Mouse (Mus musculus) limb, embryonic 12.5 days (tissue): ENCODE data around the gene BC035947. TPM values are rescaled to one million over a fixed set of nuclear protein-coding genes. Genes with fewer than 3 reads are reported as not detected.
A peak's percentile ranks its signal among the peaks of the same experiment; 100 is the strongest.

Experiments
- ATAC-seq: fragments of 200-750 bp; cut with Nextera tagmentation; 2 replicates; pipeline ENCODE4 v1.8.0; 2017; ENCODE audit warnings: low read depth, moderate TSS enrichment; ENCODE audit not compliant: insufficient number of reproducible peaks, insufficient read depth, low FRiP score, low TSS enrichment
- H3K27ac ChIP-seq: fragments of 300-500 bp; sonication (generic); 2 replicates; pipeline ENCODE4 v1.5.1; 2016; ENCODE audit warnings: mild to moderate bottlenecking, moderate library complexity
- H3K27me3 ChIP-seq: fragments of 300-500 bp; sonication (generic); 2 replicates; pipeline ENCODE4 v1.6.1; 2016; ENCODE audit warnings: mild to moderate bottlenecking, moderate library complexity
- H3K36me3 ChIP-seq: fragments of 300-500 bp; sonication (generic); 2 replicates; pipeline ENCODE4 v1.6.1; 2016; ENCODE audit warnings: mild to moderate bottlenecking, moderate library complexity
- H3K4me1 ChIP-seq: fragments of 300-500 bp; sonication (generic); replicated peaks from 2 replicates; pipeline ENCODE4 v1.6.1; 2016
- H3K4me2 ChIP-seq: fragments of 300-500 bp; sonication (generic); 2 replicates; pipeline ENCODE4 v1.6.1; 2016; ENCODE audit warnings: mild to moderate bottlenecking, moderate library complexity
- H3K4me3 ChIP-seq: fragments of 300-500 bp; sonication (generic); replicated peaks from 2 replicates; pipeline ENCODE4 v1.5.1; 2016; ENCODE audit warnings: mild to moderate bottlenecking
- H3K9ac ChIP-seq: fragments of 300-500 bp; sonication (generic); replicated peaks from 2 replicates; pipeline ENCODE4 v1.6.1; 2016; ENCODE audit warnings: mild to moderate bottlenecking, moderate library complexity
- H3K9me3 ChIP-seq: fragments of 300-500 bp; sonication (generic); 2 replicates; pipeline ENCODE4 v1.6.1; 2016; ENCODE audit warnings: mild to moderate bottlenecking, moderate library complexity
- WGBS: fragments of 180-500 bp; shearing (Covaris S2); methylation state at CpG from one replicate; pipeline ENCODE4 v1.1.7; 2016; 5-methylcytosine and 5-hydroxymethylcytosine counted together
- polyA plus RNA-seq: library from polyadenylated mRNA; unstranded; fragments of >200 nt; fragmentation: Nextera tagmentation; extraction: Ambion mirVana; gene quantifications from 2 replicates; pipeline ENCODE4 v1.2.1, GENCODE M21; 2016

BC035947 gene
- polyA plus RNA-seq, 1 experiment from 2014 or later = 0.43 TPM

DNA sequence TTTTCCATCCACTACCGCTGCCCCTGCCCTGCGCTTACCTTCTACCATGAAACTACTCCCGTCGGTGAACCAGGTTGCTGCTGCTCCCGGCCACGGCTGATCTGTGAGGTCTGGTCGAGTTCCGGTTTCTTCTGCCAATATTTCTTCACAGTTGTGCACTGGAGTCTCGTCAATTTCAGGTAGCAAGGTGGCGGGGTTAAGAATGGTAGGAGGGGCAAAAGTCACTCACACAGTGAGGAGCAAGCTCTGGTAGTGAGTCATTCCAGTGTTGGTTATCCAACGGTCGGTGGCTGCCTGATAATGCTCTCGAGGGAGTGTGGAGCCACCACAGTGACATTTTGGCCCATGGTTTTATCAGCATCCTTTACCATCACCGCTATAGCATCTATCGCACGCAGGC, 10.9 kb downstream of the BC035947 start:
- Histone ChIP-seq H3K9me3 (no peaks in the 10 kb centered on the region), H3K4me3 (no peak overlapping the region), H3K4me1 (no peaks in the 10 kb centered on the region), H3K27ac (no peak overlapping the region), H3K9ac (no peak overlapping the region), H3K4me2 (no peak overlapping the region), H3K36me3 (no peaks in the 10 kb centered on the region), H3K27me3 (no peaks in the 10 kb centered on the region)
- no peak for ATAC-seq
- 90% methylated on average over 16 of the region's 16 CpGs for WGBS

DNA sequence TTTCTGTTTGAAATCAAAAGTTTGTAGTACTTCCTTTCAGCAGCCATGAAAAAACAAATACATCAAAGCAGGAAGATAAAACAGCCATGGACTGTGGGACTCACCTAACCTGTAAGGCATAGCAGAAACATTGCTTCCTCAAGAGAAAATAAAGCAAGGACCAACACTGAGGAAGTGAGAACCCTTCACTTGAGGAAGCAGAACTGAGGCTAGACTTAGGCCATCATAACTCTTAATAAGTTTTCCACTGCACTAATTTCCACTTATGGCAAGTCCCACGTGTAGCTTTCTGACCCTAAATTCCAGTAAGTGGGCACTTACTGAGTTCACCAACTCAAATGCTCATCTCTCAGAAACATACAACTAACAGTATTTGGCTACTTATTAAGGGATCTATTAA, 21.8 kb downstream of the BC035947 start:
- no peak for ATAC-seq
- no peak overlapping the region for H3K27ac ChIP-seq
- no peak overlapping the region for H3K4me2 ChIP-seq
- peaks cover 17% of the 10 kb centered on the region for H3K4me1 ChIP-seq
- no peak overlapping the region for H3K4me3 ChIP-seq
- H3K9me3 ChIP-seq = no peaks in the 10 kb centered on the region
- H3K9ac ChIP-seq = no peak overlapping the region
- no peaks in the 10 kb centered on the region for H3K27me3 ChIP-seq
- 68% methylated on average over 1 of the region's 1 CpGs for WGBS
- H3K36me3 ChIP-seq = peaks cover 7% of the 10 kb centered on the region

- H3K9ac ChIP-seq = peak within 1 kb of the TSS; percentile 80
- H3K9me3 ChIP-seq = no peaks in the 10 kb centered on the region
- H3K4me3 ChIP-seq = peak within 1 kb of the TSS; percentile 96
- peak within 1 kb of the TSS; percentile 89 for H3K4me2 ChIP-seq
- H3K4me1 ChIP-seq = peaks cover 17% of the 10 kb centered on the region
- 0% methylated on average over 31 of the region's 31 CpGs for WGBS
- peak within 1 kb of the TSS; percentile 42; the same call in 1 of the 2 replicates for H3K27ac ChIP-seq
- ATAC-seq = peak; percentile 96
- H3K36me3 ChIP-seq = peaks cover 7% of the 10 kb centered on the region
- no peaks in the 10 kb centered on the region for H3K27me3 ChIP-seq
Measured at GRCm38 (mm10) chr1:78488752-78489492, 23.0 kb downstream of the BC035947 start, which contains the start of gene Farsb. Gene Farsb, minus strand, starts transcription at chr1:78488897.

GRCm38 (mm10) chr1:78488427-78488751, 23.6 kb downstream of the BC035947 start:
- under 1% methylated on average over 28 of the region's 28 CpGs for WGBS
- Histone ChIP-seq H3K9me3 (no peaks in the 10 kb centered on the region), H3K4me1 (peaks cover 17% of the 10 kb centered on the region), H3K36me3 (peaks cover 7% of the 10 kb centered on the region), H3K9ac (peak overlapping the region; percentile 80), H3K4me3 (peak overlapping the region; percentile 96), H3K27me3 (no peaks in the 10 kb centered on the region), H3K27ac (peak overlapping the region; percentile 42; the same call in 1 of the 2 replicates), H3K4me2 (peak overlapping the region; percentile 89)
- 0 out of 2 replicates have a peak, but pooled peaks have one; percentile 22 for ATAC-seq

DNA sequence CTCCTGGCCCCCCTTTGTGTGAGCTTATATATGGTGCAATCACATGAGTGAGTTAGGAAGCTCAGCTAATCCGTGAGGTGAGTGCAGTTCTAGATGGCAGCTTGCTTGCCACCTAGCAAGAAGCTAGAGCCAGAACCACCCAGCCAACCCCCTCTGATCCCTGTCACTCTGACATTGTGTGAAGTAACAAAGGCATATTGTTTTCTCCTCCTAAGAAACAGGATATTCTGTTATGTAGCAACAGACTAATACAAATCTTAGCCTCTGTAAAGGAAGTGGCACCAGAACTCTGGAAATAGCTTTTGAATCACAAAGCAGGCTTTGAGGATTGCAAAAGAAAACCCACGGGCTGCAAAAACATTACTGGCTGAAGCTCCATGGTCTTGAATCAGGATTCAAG, 27.6 kb downstream of the BC035947 start:
- Histone ChIP-seq H3K4me1 (peaks cover 13% of the 10 kb centered on the region), H3K27ac (0 out of 2 replicates have a peak overlapping the region, but pooled peaks have one; percentile 20), H3K9ac (no peak overlapping the region), H3K4me3 (no peak overlapping the region), H3K36me3 (peaks cover 23% of the 10 kb centered on the region), H3K9me3 (no peaks in the 10 kb centered on the region), H3K27me3 (no peaks in the 10 kb centered on the region), H3K4me2 (no peak overlapping the region)
- 62% methylated on average over 2 of the region's 2 CpGs for WGBS
- no peak for ATAC-seq

- no peak overlapping the region for H3K9ac ChIP-seq
- H3K4me2 ChIP-seq = no peak overlapping the region
- H3K27ac ChIP-seq = no peak overlapping the region
- 86% methylated on average over 3 of the region's 3 CpGs for WGBS
- ATAC-seq = no peak
- H3K27me3 ChIP-seq = no peaks in the 10 kb centered on the region
- no peak overlapping the region for H3K4me3 ChIP-seq
- H3K36me3 ChIP-seq = peaks cover 31% of the 10 kb centered on the region
- peaks cover 13% of the 10 kb centered on the region for H3K4me1 ChIP-seq
- no peaks in the 10 kb centered on the region for H3K9me3 ChIP-seq
Measured at GRCm38 (mm10) chr1:78483430-78483829, 28.5 kb downstream of the BC035947 start.

DNA sequence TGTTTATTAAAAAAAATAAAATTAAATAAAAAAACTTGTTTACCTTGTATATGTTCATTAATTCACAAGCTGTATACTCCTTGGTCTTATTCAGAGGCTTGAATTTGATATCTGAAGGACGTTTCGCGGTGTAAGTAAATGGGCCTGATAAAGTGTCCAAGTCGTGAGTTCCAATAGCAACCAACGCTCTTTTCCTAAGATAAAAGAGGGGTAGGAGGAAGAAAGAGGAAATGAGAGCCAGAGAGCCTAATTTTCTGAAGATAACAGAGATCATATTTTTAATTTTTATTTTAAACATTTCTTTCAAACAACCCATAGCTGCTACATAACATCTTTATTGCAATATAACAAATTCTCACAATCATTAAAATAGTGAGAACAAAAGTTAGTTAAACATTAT, 39.5 kb downstream of the BC035947 start:
- Histone ChIP-seq H3K4me1 (no peaks in the 10 kb centered on the region), H3K9ac (no peak overlapping the region), H3K36me3 (peaks cover 75% of the 10 kb centered on the region), H3K9me3 (no peaks in the 10 kb centered on the region), H3K27ac (no peak overlapping the region), H3K4me2 (no peak overlapping the region), H3K27me3 (no peaks in the 10 kb centered on the region), H3K4me3 (no peak overlapping the region)
- WGBS = 94% methylated on average over 5 of the region's 5 CpGs
- no peak for ATAC-seq

DNA sequence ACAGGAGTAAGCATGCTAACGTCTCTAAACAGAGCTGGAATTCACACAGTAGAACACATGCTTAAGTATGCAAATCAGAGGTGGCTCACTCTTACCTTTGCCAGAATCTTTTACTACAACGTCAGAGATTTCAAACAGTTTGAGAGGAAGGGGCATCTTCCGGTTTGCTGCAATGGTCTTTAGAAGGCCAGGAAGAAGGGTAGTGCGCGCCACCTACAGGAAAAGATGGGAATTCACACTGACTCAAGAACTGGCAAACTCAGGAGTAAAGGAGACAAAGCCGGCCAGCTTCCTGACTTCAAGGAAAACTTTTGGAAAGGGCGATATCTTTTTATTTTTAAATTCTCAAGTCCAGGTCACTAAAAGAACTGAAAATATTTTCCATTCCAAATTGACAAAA, 57.3 kb downstream of the BC035947 start:
- Histone ChIP-seq H3K4me2 (no peak overlapping the region), H3K9ac (no peak overlapping the region), H3K4me1 (no peaks in the 10 kb centered on the region), H3K27ac (no peak overlapping the region), H3K27me3 (no peaks in the 10 kb centered on the region), H3K36me3 (peaks cover 81% of the 10 kb centered on the region), H3K4me3 (no peak overlapping the region), H3K9me3 (no peaks in the 10 kb centered on the region)
- WGBS = 39% methylated on average over 7 of the region's 7 CpGs
- no peak for ATAC-seq

DNA sequence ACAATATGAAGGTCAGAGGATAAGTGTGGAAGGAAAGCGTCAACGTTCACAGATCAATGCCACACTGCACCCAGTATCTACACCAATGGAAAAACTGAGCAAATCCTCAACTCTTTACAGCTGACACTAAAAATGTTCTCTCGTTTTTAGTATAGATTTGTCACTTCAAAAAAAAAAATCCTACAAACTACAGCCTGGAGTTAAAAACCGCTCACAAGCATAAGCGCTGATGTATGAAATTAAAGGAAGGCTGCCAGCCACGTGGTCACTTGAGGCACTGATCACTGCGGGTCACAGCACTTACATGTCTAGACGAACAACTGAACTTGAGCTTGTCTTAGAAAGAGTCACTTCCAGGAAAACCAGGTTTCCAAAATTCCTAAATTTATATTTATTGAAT, 58.1 kb downstream of the BC035947 start:
- Histone ChIP-seq H3K4me2 (no peak overlapping the region), H3K4me3 (no peak overlapping the region), H3K36me3 (peaks cover 74% of the 10 kb centered on the region), H3K27ac (no peak overlapping the region), H3K9me3 (no peaks in the 10 kb centered on the region), H3K4me1 (no peaks in the 10 kb centered on the region), H3K9ac (no peak overlapping the region), H3K27me3 (no peaks in the 10 kb centered on the region)
- no peak for ATAC-seq
- 96% methylated on average over 8 of the region's 8 CpGs for WGBS

DNA sequence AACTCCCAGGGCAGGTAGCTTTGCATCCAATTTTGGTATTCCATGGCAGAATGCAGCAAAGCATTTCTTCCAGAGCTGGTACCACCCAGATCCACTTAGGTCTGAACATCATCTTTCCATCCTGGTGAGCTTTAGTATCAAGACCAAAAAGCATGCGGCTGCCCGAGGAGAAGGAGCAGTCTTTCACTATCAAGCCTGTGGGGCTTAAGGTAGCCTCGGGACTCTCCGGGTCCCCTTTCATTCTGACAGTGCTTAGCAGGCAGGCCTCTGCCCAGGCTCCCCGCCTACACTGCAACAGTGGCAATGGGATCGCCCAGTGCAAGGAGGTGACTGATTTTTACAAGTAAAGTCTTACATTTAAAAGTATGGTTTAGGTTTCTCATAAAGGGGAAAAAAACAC, 59.4 kb downstream of the BC035947 start:
- H3K4me1 ChIP-seq = no peaks in the 10 kb centered on the region
- H3K4me2 ChIP-seq = no peak overlapping the region
- no peak overlapping the region for H3K4me3 ChIP-seq
- no peaks in the 10 kb centered on the region for H3K27me3 ChIP-seq
- 90% methylated on average over 6 of the region's 6 CpGs for WGBS
- H3K36me3 ChIP-seq = peaks cover 70% of the 10 kb centered on the region
- ATAC-seq = no peak
- no peak overlapping the region for H3K27ac ChIP-seq
- H3K9me3 ChIP-seq = no peaks in the 10 kb centered on the region
- no peak overlapping the region for H3K9ac ChIP-seq

DNA sequence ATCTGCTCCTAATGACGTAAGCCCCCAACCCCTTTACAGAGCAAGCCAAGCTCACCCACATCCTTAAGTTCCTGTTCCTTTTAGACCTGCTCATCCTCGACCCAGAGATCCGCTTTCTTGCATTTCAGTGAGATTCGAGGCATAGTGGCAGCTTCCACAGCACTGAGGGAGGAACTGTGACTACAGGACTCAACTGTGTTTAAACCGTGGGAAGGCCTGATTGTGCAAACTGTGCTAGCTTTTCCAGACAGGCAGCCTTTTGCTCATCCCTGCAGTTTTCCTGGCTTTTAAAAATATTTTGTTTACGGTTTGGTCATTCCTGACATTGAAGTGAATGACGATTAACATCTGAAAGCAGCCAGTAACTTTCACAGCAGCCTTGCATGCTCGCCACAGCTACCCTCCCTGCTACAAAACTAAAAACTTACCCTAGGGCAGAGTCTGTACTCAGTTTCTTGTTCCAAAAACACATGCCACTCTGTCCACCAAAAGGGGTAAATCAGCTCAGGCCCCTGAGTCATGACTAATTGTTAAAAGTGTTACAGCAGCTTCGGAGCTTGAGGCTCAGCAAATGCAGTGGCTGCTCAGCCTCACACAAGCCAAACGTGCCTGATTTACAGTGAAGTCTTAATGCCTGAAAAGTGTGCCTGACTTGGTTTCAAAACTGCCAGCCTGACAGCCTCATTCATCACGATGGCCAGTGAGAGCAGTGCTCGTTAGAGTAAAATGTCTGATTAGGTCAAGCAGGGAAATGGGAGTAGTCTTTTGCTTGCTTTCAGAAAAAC, 60.7 kb downstream of the BC035947 start:
- H3K36me3 ChIP-seq = peaks cover 73% of the 10 kb centered on the region
- H3K4me1 ChIP-seq = no peaks in the 10 kb centered on the region
- no peak overlapping the region for H3K4me2 ChIP-seq
- H3K27me3 ChIP-seq = no peaks in the 10 kb centered on the region
- ATAC-seq = no peak
- no peaks in the 10 kb centered on the region for H3K9me3 ChIP-seq
- H3K9ac ChIP-seq = no peak overlapping the region
- no peak overlapping the region for H3K4me3 ChIP-seq
- WGBS = 64% methylated on average over 12 of the region's 12 CpGs
- H3K27ac ChIP-seq = no peak overlapping the region
